Mouse (Mus musculus) lung, embryonic 14.5 days (tissue): ENCODE results near the gene Zfp593. TPM values are rescaled to one million over a fixed set of nuclear protein-coding genes. Genes with fewer than 3 reads are reported as not detected.

ENCODE experiments used
- ATAC-seq: fragments of 200-750 bp; cut with Nextera tagmentation; 2 replicates; pipeline ENCODE4 v1.8.0; 2017; ENCODE audit warnings: mild to moderate bottlenecking, moderate TSS enrichment, moderate library complexity; ENCODE audit not compliant: insufficient read depth
- DNase-seq: peaks from one replicate; pipeline ENCODE4 v3.0.0-alpha.2; 2015
- H3K27ac ChIP-seq: fragments of 300-500 bp; sonication (generic); 2 replicates; pipeline ENCODE4 v1.5.1; 2014; ENCODE audit warnings: low read depth, mild to moderate bottlenecking, moderate library complexity
- H3K27me3 ChIP-seq: fragments of 300-500 bp; sonication (generic); 2 replicates; pipeline ENCODE4 v1.6.1; 2014; ENCODE audit warnings: low read length, control low read depth; ENCODE audit not compliant: insufficient read depth
- H3K36me3 ChIP-seq: fragments of 300-500 bp; sonication (generic); 2 replicates; pipeline ENCODE4 v1.6.1; 2014; ENCODE audit warnings: control low read depth; ENCODE audit not compliant: insufficient read depth
- H3K4me1 ChIP-seq: fragments of 300-500 bp; sonication (generic); 2 replicates; pipeline ENCODE4 v1.6.1; 2014; ENCODE audit warnings: antibody characterized with exemption, control low read depth; ENCODE audit not compliant: insufficient read depth
- H3K4me2 ChIP-seq: fragments of 300-500 bp; sonication (generic); 2 replicates; pipeline ENCODE4 v1.6.1; 2014; ENCODE audit warnings: mild to moderate bottlenecking
- H3K4me3 ChIP-seq: fragments of 300-500 bp; sonication (generic); 2 replicates; pipeline ENCODE4 v1.5.1; 2014; ENCODE audit warnings: low read depth, low read length
- H3K9ac ChIP-seq: fragments of 300-500 bp; sonication (generic); 2 replicates; pipeline ENCODE4 v1.6.1; 2014
- H3K9me3 ChIP-seq: fragments of 300-500 bp; sonication (generic); 2 replicates; pipeline ENCODE4 v1.6.1; 2016; ENCODE audit warnings: low read depth, low read length, control low read depth
- CTCF ChIP-seq: IDR thresholded peaks from 2 replicates; pipeline ENCODE4 v1.5.1; 2016; ENCODE audit warnings: antibody characterized with exemption, low read depth
- WGBS: fragments of 180-500 bp; shearing (Covaris S2); extraction: QIAGEN DNeasy Blood & Tissue Kit; methylation state at CpG from one replicate; pipeline ENCODE4 v1.1.7; 2014; 5-methylcytosine and 5-hydroxymethylcytosine counted together
- polyA plus RNA-seq: library from polyadenylated mRNA; unstranded; fragments of >200 nt; fragmentation: Nextera tagmentation; extraction: Ambion mirVana; gene quantifications from 2 replicates; pipeline ENCODE4 v1.2.1, GENCODE M21; 2014

The Zfp593 gene
- polyA plus RNA-seq, 1 experiment from 2014 or later: 17.5 TPM

- no peaks in the 10 kb centered on the region for H3K36me3 ChIP-seq
- peak overlapping the region; percentile 48; the same call in 1 of the 2 replicates for H3K27ac ChIP-seq
- peak overlapping the region; percentile 7; the same call in 1 of the 2 replicates for H3K9ac ChIP-seq
- ATAC-seq (no peak), DNase-seq (peak; percentile 53)
- no peaks in the 10 kb centered on the region for H3K9me3 ChIP-seq
- WGBS: 10% methylated on average over 19 of the region's 19 CpGs
- H3K4me3 ChIP-seq: no peak overlapping the region
- peak overlapping the region; percentile 16; the same call in 1 of the 2 replicates for H3K4me2 ChIP-seq
- no peak for TF ChIP-seq CTCF
- H3K27me3 ChIP-seq: peaks cover 23% of the 10 kb centered on the region
- H3K4me1 ChIP-seq: peaks cover 4% of the 10 kb centered on the region; the same call in 1 of the 2 replicates
Observed at GRCm38 (mm10) chr4:134256407-134257197, 11.2 kb upstream of the Zfp593 start.

GRCm38 (mm10) chr4:134255854-134256253, 10.5 kb upstream of the Zfp593 start:
- no peaks in the 10 kb centered on the region for H3K9me3 ChIP-seq
- no peaks in the 10 kb centered on the region for H3K36me3 ChIP-seq
- no peak overlapping the region for H3K9ac ChIP-seq
- peaks cover 31% of the 10 kb centered on the region for H3K27me3 ChIP-seq
- WGBS: 33% methylated on average over 4 of the region's 4 CpGs
- TF ChIP-seq CTCF: no peak
- H3K4me2 ChIP-seq: no peak overlapping the region
- no peak for ATAC-seq
- no peak overlapping the region for H3K27ac ChIP-seq
- DNase-seq: peak; percentile 37
- peaks cover 6% of the 10 kb centered on the region for H3K4me1 ChIP-seq
- no peak overlapping the region for H3K4me3 ChIP-seq

GRCm38 (mm10) chr4:134254835-134255234, 9.4 kb upstream of the Zfp593 start:
- no peak for TF ChIP-seq CTCF
- Histone ChIP-seq H3K27ac (no peak overlapping the region), H3K27me3 (peaks cover 41% of the 10 kb centered on the region), H3K4me3 (no peak overlapping the region), H3K4me2 (no peak overlapping the region), H3K4me1 (peaks cover 11% of the 10 kb centered on the region), H3K36me3 (no peaks in the 10 kb centered on the region), H3K9ac (no peak overlapping the region), H3K9me3 (no peaks in the 10 kb centered on the region)
- WGBS: 48% methylated on average over 3 of the region's 3 CpGs
- DNase-seq: no peak
- ATAC-seq: no peak

GRCm38 (mm10) chr4:134253722-134254324, 8.4 kb upstream of the Zfp593 start, which contains the start of gene Grrp1:
Grrp1 (minus strand) TSS chr4:134254106.
- Histone ChIP-seq H3K27ac (peak within 1 kb of the TSS; percentile 3; the same call in 1 of the 2 replicates), H3K4me3 (peak within 1 kb of the TSS; percentile 48), H3K4me1 (peaks cover 11% of the 10 kb centered on the region), H3K27me3 (peaks cover 49% of the 10 kb centered on the region), H3K9ac (peak within 1 kb of the TSS; percentile 0; the same call in 1 of the 2 replicates), H3K36me3 (no peaks in the 10 kb centered on the region), H3K9me3 (no peaks in the 10 kb centered on the region), H3K4me2 (peak within 1 kb of the TSS; percentile 94)
- no peak for TF ChIP-seq CTCF
- peak; percentile 64 for DNase-seq
- ATAC-seq: no peak
- 2% methylated on average over 13 of the region's 13 CpGs for WGBS

GRCm38 (mm10) chr4:134252911-134253721, 7.7 kb upstream of the Zfp593 start:
- Histone ChIP-seq H3K4me2 (peak overlapping the region; percentile 94), H3K9me3 (no peaks in the 10 kb centered on the region), H3K4me3 (peak overlapping the region; percentile 48), H3K4me1 (peaks cover 11% of the 10 kb centered on the region), H3K27me3 (peaks cover 54% of the 10 kb centered on the region), H3K27ac (peak overlapping the region; percentile 3; the same call in 1 of the 2 replicates), H3K9ac (0 out of 2 replicates have a peak overlapping the region, but pooled peaks have one; percentile 0), H3K36me3 (no peaks in the 10 kb centered on the region)
- WGBS: 14% methylated on average over 15 of the region's 15 CpGs
- no peak for TF ChIP-seq CTCF
- DNase-seq: peak; percentile 28
- no peak for ATAC-seq

GRCm38 (mm10) chr4:134252131-134252910, 6.9 kb upstream of the Zfp593 start:
- ATAC-seq (no peak), DNase-seq (peak; percentile 36)
- Histone ChIP-seq H3K9ac (peak overlapping the region; percentile 63; the same call in 1 of the 2 replicates), H3K4me3 (peak overlapping the region; percentile 48), H3K4me2 (peak overlapping the region; percentile 94), H3K4me1 (peaks cover 11% of the 10 kb centered on the region), H3K27ac (no peak overlapping the region), H3K27me3 (peaks cover 59% of the 10 kb centered on the region), H3K9me3 (no peaks in the 10 kb centered on the region), H3K36me3 (no peaks in the 10 kb centered on the region)
- WGBS: 11% methylated on average over 22 of the region's 22 CpGs
- TF ChIP-seq CTCF: no peak
